In the genomic region with DNA sequence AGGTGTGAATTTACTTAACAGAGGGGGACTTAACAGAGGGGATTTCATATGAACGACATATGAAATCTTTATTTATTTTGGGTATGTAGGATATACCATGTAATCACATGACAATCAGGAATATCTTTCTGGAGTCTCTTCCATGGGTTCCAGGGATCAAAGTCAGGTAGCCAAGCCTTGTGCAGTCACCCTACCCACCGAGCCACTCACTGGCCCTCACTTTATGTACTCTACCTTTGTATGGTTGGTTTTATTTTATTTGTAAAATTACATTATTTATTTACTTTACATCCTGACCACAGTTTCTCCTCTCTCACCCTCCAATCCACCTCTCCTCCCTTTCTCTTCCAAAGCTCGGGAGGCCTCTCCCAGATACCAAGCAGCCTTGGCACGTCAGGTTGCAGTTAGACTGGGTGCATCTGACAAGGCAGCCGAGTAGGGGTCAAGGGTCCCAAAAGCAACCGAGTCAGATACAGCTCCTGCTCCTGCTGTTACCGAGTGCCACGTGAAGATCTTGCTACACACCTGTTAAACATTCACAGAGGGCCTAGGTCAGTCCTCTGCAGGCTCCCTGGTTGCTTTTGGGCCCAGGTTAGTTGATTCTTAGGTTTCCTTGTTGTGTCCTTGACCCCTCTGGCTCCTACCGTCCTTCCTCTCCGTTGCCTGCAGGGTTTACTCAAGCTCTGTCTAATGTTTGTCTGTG, we compare ENCODE assay signal across 12 mouse cellular contexts. TPM values are rescaled to one million over a fixed set of nuclear protein-coding genes. Genes with fewer than 3 reads are reported as not detected.
A peak's percentile ranks its signal among the peaks of the same experiment; 100 is the strongest.
DNase-seq lines count a peak whose midpoint lies in the region; TF ChIP-seq lines count a peak whose summit lies in the region.
"Had no signal": no experiment of that assay in that cellular context is flagged by ENCODE, and none has a peak within 500 bp of the region (broad histone marks: within the 10 kb centered on the region; RNA-seq: fewer than 3 reads in every experiment).

No protein-coding gene starts in this region.

- peaks cover 13% of the 10 kb centered on the region for H3K36me3 ChIP-seq in small intestine, adult 2 months (ENCODE audit: control insufficient read depth, insufficient read depth, low read length)

- DNase-seq in embryo, embryonic 10 days (ENCODE audit: low spot score), result peak; percentile 6
- no peak for DNase-seq in embryo, embryonic 10.5 days (ENCODE audit: low spot score)
- DNase-seq in kidney, adult 11 months, result peak; percentile 93
- DNase-seq in kidney, postnatal 36 days, result peak; percentile 76 to 93
- no peak for DNase-seq in retina, embryonic 14.5 days (ENCODE audit: low spot score)
- no peak for DNase-seq in ovary, postnatal 10 days (ENCODE audit: low spot score)
- no peak for DNase-seq in cerebellum, postnatal 25 days
- DNase-seq: cerebellum, postnatal 14 days had no signal

- TF ChIP-seq CTCF in small intestine, adult 2 months (IDR thresholded peaks at IDR 0.05; ENCODE audit: extremely low read depth, insufficient read length, insufficient replicate concordance, low read depth, low read length), result no peak

- peaks cover 4% of the 10 kb centered on the region; the same call in 1 of the 2 replicates for H3K4me1 ChIP-seq in small intestine, adult 2 months (ENCODE audit: control insufficient read depth, insufficient read depth, insufficient read length, low read length)

- H3K27ac ChIP-seq in small intestine, adult 2 months (ENCODE audit: insufficient read depth, low read depth, low read length), result peak overlapping the region; percentile 45
- H3K27ac ChIP-seq: heart, embryonic 13.5 days; hindbrain, embryonic 13.5 days; limb, embryonic 10.5 days had no signal

- 24% methylated on average over 10 of the region's 10 CpGs for WGBS in small intestine, adult 2 months

- H3K4me3 ChIP-seq in small intestine, adult 2 months (ENCODE audit: low read depth, low read length), result no peak overlapping the region
- H3K4me3 ChIP-seq: heart, embryonic 13.5 days; hindbrain, embryonic 13.5 days; limb, embryonic 10.5 days had no signal

- no peak for TF ChIP-seq POLR2A in small intestine, adult 2 months (IDR thresholded peaks at IDR 0.05; ENCODE audit: low read depth, low read length)

- no peaks in the 10 kb centered on the region for H3K27me3 ChIP-seq in small intestine, adult 2 months (ENCODE audit: control insufficient read depth, insufficient read depth, low read length)
- H3K27me3 ChIP-seq: heart, embryonic 13.5 days; hindbrain, embryonic 13.5 days had no signal

RNA-seq across cellular contexts. Expression of a gene that starts 28.0 kb away (rescaled TPM):
- polyA plus RNA-seq in small intestine, adult 2 months (2012; rRNA removed), result 8.2 and 12.7 TPM in 2 replicates

RNA-seq across cellular contexts. Expression of a gene that starts 28.1 kb away (rescaled TPM):
- 0.30 and 0.42 TPM in 2 replicates for polyA plus RNA-seq in small intestine, adult 2 months (2012; rRNA removed)

Comparison
In these comparisons a context has a peak if more than half of its experiments do, and no peak if none do; other contexts are left out.
1. DNase-seq: peak in embryo, embryonic 10 days (single experiment), kidney, adult 11 months (single experiment) and kidney, postnatal 36 days (2 of 2); none in embryo, embryonic 10.5 days (single experiment), retina, embryonic 14.5 days (single experiment), ovary, postnatal 10 days (single experiment) and cerebellum, postnatal 25 days (0 of 2).